Mouse (Mus musculus) T-cell, adult 66 days (primary cell): ENCODE measurements around the gene 1700001C02Rik. TPM values are rescaled to one million over a fixed set of nuclear protein-coding genes. Genes with fewer than 3 reads are reported as not detected.

Source experiments
- total RNA-seq, 2 experiments: library from RNA; stranded (reverse); gene quantifications; 3 replicates in 1 of 2; 4 replicates in 1 of 2; pipeline ENCODE4 v1.2.4; 2023

Gene 1700001C02Rik
- total RNA-seq: not detected

GRCm38 (mm10) chr5:30465861-30466260 is at the start of gene 1700001C02Rik:
Gene 1700001C02Rik (plus strand): TSS chr5:30466047.

GRCm38 (mm10) chr5:30461821-30462220 is 4.0 kb upstream of the 1700001C02Rik start, which contains the start of gene Otof:
Gene Otof (minus strand): TSS chr5:30461932.

Other genes starting within 250 kb of the 1700001C02Rik start
- 10 to 100 TPM; 25.2 to 31.5 TPM for gene Selenoi, start 233.5 kb upstream of the 1700001C02Rik start, total RNA-seq
- gene Drc1, start 184.7 kb upstream of the 1700001C02Rik start, total RNA-seq: 10 to 100 TPM; 34.5 to 41.5 TPM
- gene Otof, start 4.1 kb upstream of the 1700001C02Rik start, total RNA-seq: under 1 TPM in 1 of 2 experiments, not detected in 1; 0.15 TPM
- not detected for gene Cib4, start 79.8 kb downstream of the 1700001C02Rik start, total RNA-seq
- not detected for gene Kcnk3, start 122.1 kb downstream of the 1700001C02Rik start, total RNA-seq
- 10 to 100 TPM; 39.7 to 42.7 TPM for gene Slc35f6, start 181.9 kb downstream of the 1700001C02Rik start, total RNA-seq
- gene Cenpa, start 200.7 kb downstream of the 1700001C02Rik start, total RNA-seq: 100 to 1,000 TPM; 111 to 123 TPM
- under 1 TPM; 0.35 to 0.59 TPM for gene Dpysl5, start 245.5 kb downstream of the 1700001C02Rik start, total RNA-seq